Mouse (Mus musculus) cerebellum, adult 2 months (tissue): ENCODE measurements around the gene BC051665.

Experiments
- CTCF ChIP-seq: fragments of 200-500 bp; IDR thresholded peaks from 2 replicates; pipeline ENCODE4 v1.5.1; 2011; ENCODE audit warnings: low read depth, mild to moderate bottlenecking, control low read depth, low read length, moderate library complexity, borderline replicate concordance; ENCODE audit not compliant: insufficient read depth
- POLR2A ChIP-seq: fragments of 200-500 bp; IDR thresholded peaks from 2 replicates; pipeline ENCODE4 v1.6.1; 2011; ENCODE audit warnings: low read length, control low read depth, borderline replicate concordance; ENCODE audit not compliant: insufficient read depth

DNA sequence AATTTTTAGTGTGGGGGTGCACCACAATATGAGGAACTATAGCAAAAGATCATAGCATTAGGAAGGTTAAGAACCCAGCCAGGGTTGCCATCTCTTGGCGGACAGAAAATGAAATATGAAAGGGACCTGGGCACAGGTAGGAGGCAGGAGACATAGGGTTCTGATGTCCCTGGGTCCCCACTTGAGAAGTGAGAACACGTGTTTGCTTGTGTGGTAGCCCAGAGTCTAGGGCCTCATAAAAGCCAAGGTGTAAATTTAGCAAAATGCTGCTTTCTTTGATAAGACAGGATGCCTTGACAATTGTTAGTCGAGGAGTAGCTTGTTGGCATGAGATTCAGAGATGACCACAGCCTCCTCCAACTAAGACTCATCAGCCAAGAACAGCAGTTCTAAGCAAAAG lies 41.4 kb downstream of the BC051665 start:
- TF ChIP-seq POLR2A (no peak), CTCF (no peak)
